Mouse (Mus musculus) neural tube, embryonic 13.5 days (tissue): ENCODE measurements around the gene Fkbp6. TPM values are rescaled to one million over a fixed set of nuclear protein-coding genes. Genes with fewer than 3 reads are reported as not detected.

Source experiments
- ATAC-seq: fragments of 200-750 bp; cut with Nextera tagmentation; 2 replicates; pipeline ENCODE4 v1.8.0; 2017; ENCODE audit warnings: low read depth, mild to moderate bottlenecking, moderate TSS enrichment, moderate library complexity
- H3K27ac ChIP-seq: fragments of 300-500 bp; sonication (generic); replicated peaks from 2 replicates; pipeline ENCODE4 v1.5.1; 2015; ENCODE audit warnings: moderate library complexity, mild to moderate bottlenecking, inconsistent platforms
- H3K27me3 ChIP-seq: fragments of 300-500 bp; sonication (generic); 2 replicates; pipeline ENCODE4 v1.6.1; 2015; ENCODE audit warnings: mild to moderate bottlenecking, inconsistent platforms
- H3K36me3 ChIP-seq: fragments of 300-500 bp; sonication (generic); 2 replicates; pipeline ENCODE4 v1.6.1; 2015; ENCODE audit warnings: mild to moderate bottlenecking, inconsistent platforms
- H3K4me1 ChIP-seq: fragments of 300-500 bp; sonication (generic); replicated peaks from 2 replicates; pipeline ENCODE4 v1.6.1; 2015; ENCODE audit warnings: inconsistent platforms
- H3K4me2 ChIP-seq: fragments of 300-500 bp; sonication (generic); 2 replicates; pipeline ENCODE4 v1.6.1; 2015; ENCODE audit warnings: inconsistent platforms, mild to moderate bottlenecking, moderate library complexity
- H3K4me3 ChIP-seq: fragments of 300-500 bp; sonication (generic); 2 replicates; pipeline ENCODE4 v1.5.1; 2015; ENCODE audit warnings: mild to moderate bottlenecking, inconsistent platforms
- H3K9ac ChIP-seq: fragments of 300-500 bp; sonication (generic); 2 replicates; pipeline ENCODE4 v1.6.1; 2015; ENCODE audit warnings: moderate library complexity, mild to moderate bottlenecking, inconsistent platforms
- H3K9me3 ChIP-seq: fragments of 300-500 bp; sonication (generic); 2 replicates; pipeline ENCODE4 v1.6.1; 2016; ENCODE audit warnings: inconsistent platforms
- WGBS: fragments of 180-500 bp; shearing (Covaris S2); methylation state at CpG from one replicate; pipeline ENCODE4 v1.1.7; 2015; 5-methylcytosine and 5-hydroxymethylcytosine counted together
- polyA plus RNA-seq: library from polyadenylated mRNA; unstranded; fragments of >200 nt; fragmentation: Nextera tagmentation; extraction: Ambion mirVana; gene quantifications from 2 replicates; pipeline ENCODE4 v1.2.1, GENCODE M21; 2015

Fkbp6 gene
- 0.15 TPM in 1 of 2 replicates, not detected in the other for polyA plus RNA-seq

DNA sequence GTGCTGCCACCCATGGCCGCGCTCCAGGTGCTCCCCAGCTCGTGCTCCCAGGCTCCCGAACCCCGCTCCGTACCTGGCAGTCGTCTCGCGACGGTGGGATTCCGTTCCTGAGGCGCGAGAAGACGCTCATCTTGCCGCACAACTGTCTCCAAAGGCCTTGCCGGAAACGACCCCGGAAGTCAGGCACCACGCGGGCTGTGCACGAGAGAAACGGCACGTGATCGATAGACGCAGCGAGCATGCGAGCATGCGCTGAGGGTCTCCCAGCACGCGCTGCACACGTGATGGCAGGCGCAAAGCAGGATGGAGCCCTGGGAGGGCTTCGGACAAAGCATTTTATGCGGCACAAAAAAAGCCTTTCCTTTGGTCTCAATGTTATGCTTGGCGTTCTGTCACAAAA lies at the start of gene Fkbp6:
Gene Fkbp6 (minus strand): TSS at position 183 of the 400 bp plus-strand sequence.
- 89% methylated on average over 35 of the region's 35 CpGs for WGBS
- Histone ChIP-seq H3K36me3 (no peaks in the 10 kb centered on the region), H3K4me1 (no peaks in the 10 kb centered on the region), H3K9me3 (0 out of 2 replicates have a peak, but pooled peaks cover 5% of the 10 kb centered on the region), H3K4me2 (no peak within 1 kb of the TSS), H3K4me3 (no peak within 1 kb of the TSS), H3K27ac (no peak within 1 kb of the TSS), H3K9ac (no peak within 1 kb of the TSS), H3K27me3 (peaks cover 15% of the 10 kb centered on the region; the same call in 1 of the 2 replicates)
- ATAC-seq = no peak

DNA sequence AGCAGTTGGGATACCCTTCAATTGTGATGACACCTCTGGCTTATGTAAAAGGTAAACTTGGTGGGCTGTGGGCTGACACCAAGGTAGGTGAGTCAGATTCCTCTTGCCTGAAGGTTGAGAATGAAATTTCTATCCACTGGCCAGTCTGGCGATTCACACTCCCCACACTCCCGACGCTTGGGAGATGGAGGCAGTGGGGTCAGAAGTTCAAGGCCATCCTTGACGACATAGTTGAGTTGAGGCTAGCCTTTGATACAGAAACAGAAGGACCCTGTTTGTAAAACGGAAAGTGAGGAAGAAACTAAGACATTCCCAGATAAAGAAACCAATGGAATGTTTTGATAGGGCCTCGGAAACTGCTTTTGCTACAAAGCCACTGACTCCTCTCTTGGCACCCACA lies 49.5 kb upstream of the Fkbp6 start:
- 0 out of 2 replicates have a peak, but pooled peaks cover 3% of the 10 kb centered on the region for H3K9me3 ChIP-seq
- no peak for ATAC-seq
- no peak overlapping the region for H3K9ac ChIP-seq
- no peaks in the 10 kb centered on the region for H3K27me3 ChIP-seq
- no peak overlapping the region for H3K4me2 ChIP-seq
- H3K36me3 ChIP-seq = no peaks in the 10 kb centered on the region
- 70% methylated on average over 6 of the region's 6 CpGs for WGBS
- no peak overlapping the region for H3K4me3 ChIP-seq
- no peak overlapping the region for H3K27ac ChIP-seq
- H3K4me1 ChIP-seq = peaks cover 5% of the 10 kb centered on the region

DNA sequence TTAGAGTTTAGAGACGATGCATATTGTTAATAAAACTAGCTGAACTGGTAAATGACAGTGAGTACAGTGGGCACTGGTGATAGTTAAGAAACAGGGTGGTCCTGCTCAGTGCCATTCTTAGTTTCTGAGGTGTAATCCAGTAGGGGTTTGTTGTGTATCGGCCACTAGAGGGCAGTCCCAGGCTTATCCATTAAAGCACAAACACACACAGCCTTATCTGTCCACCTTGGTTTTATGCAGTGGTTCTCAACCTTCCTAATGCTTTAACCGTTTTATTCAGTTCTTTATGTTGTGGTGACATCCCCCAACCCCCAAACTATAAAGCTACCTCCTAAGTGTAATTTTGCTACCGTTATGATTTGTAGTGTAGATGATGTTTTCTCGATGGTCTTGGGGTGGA lies 46.0 kb upstream of the Fkbp6 start:
- Histone ChIP-seq H3K4me3 (no peak overlapping the region), H3K4me1 (peaks cover 24% of the 10 kb centered on the region), H3K27ac (no peak overlapping the region), H3K4me2 (no peak overlapping the region), H3K36me3 (peaks cover 15% of the 10 kb centered on the region), H3K27me3 (no peaks in the 10 kb centered on the region), H3K9ac (no peak overlapping the region), H3K9me3 (no peaks in the 10 kb centered on the region)
- WGBS = 51% methylated on average over 5 of the region's 5 CpGs
- ATAC-seq = no peak

DNA sequence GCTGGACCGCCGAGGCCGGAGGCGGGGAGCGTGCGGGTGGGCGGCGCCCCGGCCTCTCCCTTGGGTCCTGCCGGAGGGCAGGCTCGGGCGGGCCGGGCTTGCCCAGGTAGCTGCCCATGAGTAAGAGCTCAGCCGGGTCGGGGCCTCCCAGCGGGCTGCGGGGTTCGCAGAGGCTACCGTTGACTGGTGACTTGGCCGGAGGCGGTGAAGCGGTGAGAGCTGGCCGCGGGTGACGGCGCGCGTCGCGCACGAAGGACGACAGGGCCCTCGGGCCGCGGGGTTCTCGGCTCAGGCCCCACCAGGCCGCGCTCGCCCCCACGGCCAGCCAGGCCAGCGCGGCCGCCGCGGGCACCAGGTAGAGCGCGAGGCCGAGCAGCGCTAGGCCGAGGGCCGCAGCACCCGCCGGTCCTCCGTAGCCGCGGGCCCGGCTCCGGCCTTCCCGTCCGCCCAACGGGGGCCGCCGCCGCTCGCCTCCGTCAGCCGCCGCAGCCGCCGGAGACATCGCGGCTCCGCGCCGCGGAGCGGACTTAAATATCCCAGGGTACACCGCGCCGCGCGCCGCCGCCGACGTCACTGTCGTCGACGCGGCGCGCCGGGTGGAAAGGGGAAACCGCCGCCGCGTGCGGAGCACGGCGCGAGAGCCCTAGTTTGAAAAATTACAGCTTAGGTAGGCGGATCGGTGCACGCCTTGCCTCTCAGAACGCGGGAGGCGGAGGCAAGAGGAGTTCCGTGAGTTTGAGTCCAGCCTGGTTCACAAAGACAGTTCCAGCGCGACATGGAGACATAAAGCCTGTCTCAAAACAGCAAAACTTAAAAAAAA lies 44.4 kb upstream of the Fkbp6 start, which contains the start of gene Pom121:
Gene Pom121 (minus strand): TSS at position 543 of the 820 bp plus-strand sequence.
- peaks cover 24% of the 10 kb centered on the region for H3K4me1 ChIP-seq
- H3K27me3 ChIP-seq = no peaks in the 10 kb centered on the region
- peak within 1 kb of the TSS; percentile 99 for H3K4me3 ChIP-seq
- peak; percentile 88 for ATAC-seq
- peaks cover 31% of the 10 kb centered on the region for H3K36me3 ChIP-seq
- under 1% methylated on average over 108 of the region's 110 CpGs for WGBS
- peak within 1 kb of the TSS; percentile 84 for H3K27ac ChIP-seq
- peak within 1 kb of the TSS; percentile 92 for H3K4me2 ChIP-seq
- H3K9ac ChIP-seq = peak within 1 kb of the TSS; percentile 98
- H3K9me3 ChIP-seq = no peaks in the 10 kb centered on the region

DNA sequence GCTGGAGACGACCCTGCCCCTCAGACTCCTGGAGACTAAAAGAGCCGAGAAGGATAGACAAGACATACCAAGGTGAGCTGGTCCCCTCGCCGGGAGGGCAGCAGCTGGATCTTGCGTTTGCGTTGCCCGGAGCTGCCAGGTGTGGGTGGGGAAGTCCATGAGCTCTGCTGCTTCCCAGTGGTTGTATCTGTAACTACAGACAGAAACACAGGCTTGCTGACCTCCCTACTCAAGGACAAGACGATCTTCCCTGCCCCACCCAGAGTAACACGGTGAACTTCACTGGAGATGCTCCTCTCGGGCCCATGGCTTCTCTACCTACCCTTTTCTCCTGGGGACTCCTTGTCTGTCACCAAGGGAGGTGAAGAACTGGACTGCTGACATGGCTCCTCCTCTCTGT lies 33.9 kb upstream of the Fkbp6 start:
- 90% methylated on average over 10 of the region's 10 CpGs for WGBS

DNA sequence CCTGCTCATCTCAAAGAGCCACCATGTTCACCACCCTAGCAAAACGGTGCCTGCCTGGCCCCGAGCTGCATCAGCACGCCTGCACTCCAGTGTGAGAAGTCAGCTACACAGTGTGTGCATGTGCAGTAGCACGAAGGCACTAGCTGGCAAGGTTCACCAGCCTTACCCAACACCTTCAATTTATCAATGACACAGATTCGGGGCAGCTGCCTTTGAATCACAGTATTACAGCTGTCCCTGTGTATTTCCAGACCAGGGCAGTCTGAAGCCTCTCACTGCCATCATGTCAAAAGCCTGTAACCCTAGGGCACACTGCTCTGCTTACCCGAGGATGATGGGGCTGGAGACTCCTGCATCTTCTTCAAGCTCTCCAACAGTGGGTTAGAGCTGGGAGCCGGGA lies 32.9 kb upstream of the Fkbp6 start:
- Histone ChIP-seq H3K4me2 (no peak overlapping the region), H3K9me3 (no peaks in the 10 kb centered on the region), H3K9ac (no peak overlapping the region), H3K27ac (no peak overlapping the region), H3K4me1 (no peaks in the 10 kb centered on the region), H3K36me3 (peaks cover 99% of the 10 kb centered on the region), H3K4me3 (no peak overlapping the region), H3K27me3 (no peaks in the 10 kb centered on the region)
- 92% methylated on average over 7 of the region's 7 CpGs for WGBS
- ATAC-seq = no peak

More for the DNA sequence above, 33.9 kb upstream of the Fkbp6 start:
- Histone ChIP-seq H3K27me3 (no peaks in the 10 kb centered on the region), H3K4me1 (no peaks in the 10 kb centered on the region), H3K4me2 (no peak overlapping the region), H3K36me3 (peaks cover 99% of the 10 kb centered on the region), H3K27ac (no peak overlapping the region), H3K9me3 (no peaks in the 10 kb centered on the region), H3K4me3 (no peak overlapping the region), H3K9ac (no peak overlapping the region)
- ATAC-seq = no peak

DNA sequence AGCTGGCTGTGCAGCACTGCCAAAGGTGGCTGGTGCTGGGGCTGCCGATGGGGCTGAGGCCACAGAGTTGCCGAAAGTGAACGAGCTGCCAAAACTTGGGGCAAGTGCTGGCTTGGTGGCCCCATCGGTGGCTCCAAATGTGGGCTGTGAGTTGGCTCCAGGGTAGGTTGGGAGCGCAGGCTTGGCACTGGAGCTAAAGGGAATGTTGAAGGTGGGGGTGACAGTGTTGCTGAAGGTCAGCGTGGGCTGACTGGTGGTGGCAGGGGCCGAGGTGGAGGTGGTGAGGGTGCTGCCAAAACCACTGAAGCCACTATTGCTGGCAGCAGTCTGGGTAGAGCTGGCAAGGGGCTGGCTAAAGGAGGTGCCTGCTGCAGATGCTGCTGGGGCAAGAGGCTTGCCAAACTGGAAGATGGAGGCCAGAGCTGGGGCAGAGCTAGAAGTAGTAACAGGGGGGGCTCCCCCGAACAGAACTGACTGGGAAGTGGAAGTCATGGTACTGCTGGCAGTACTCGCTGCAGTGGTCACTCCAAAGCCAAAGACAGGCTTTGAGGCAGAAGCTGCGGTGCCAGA lies 31.6 kb upstream of the Fkbp6 start:
- H3K4me2 ChIP-seq = no peak overlapping the region
- peaks cover 99% of the 10 kb centered on the region for H3K36me3 ChIP-seq
- no peaks in the 10 kb centered on the region for H3K9me3 ChIP-seq
- no peaks in the 10 kb centered on the region for H3K27me3 ChIP-seq
- no peak overlapping the region for H3K4me3 ChIP-seq
- 97% methylated on average over 10 of the region's 10 CpGs for WGBS
- H3K27ac ChIP-seq = no peak overlapping the region
- H3K4me1 ChIP-seq = no peaks in the 10 kb centered on the region
- H3K9ac ChIP-seq = no peak overlapping the region
- no peak for ATAC-seq

DNA sequence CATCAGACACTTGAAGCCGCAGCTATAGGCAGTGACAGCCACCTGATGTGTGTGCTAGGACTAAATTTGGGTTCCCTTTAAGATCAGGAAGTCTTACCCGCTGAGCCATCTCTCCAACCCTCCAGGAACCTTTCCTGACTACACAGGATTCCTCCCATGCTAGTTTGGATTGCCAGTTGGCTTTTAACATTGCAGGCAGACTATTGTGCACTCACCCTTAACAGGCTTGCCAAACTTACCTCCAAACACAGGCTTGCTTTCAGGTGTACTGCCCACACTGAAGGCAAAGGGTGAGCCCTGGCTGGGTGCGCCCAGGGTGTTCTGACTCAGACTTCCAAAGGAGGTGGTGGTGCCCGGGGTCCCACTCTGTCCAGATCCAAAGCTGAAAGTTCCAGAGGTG lies 30.8 kb upstream of the Fkbp6 start:
- no peak overlapping the region for H3K27ac ChIP-seq
- H3K27me3 ChIP-seq = no peaks in the 10 kb centered on the region
- H3K4me2 ChIP-seq = no peak overlapping the region
- no peaks in the 10 kb centered on the region for H3K4me1 ChIP-seq
- H3K9me3 ChIP-seq = no peaks in the 10 kb centered on the region
- H3K4me3 ChIP-seq = no peak overlapping the region
- peaks cover 100% of the 10 kb centered on the region for H3K36me3 ChIP-seq
- no peak overlapping the region for H3K9ac ChIP-seq
- no peak for ATAC-seq
- 97% methylated on average over 4 of the region's 4 CpGs for WGBS

DNA sequence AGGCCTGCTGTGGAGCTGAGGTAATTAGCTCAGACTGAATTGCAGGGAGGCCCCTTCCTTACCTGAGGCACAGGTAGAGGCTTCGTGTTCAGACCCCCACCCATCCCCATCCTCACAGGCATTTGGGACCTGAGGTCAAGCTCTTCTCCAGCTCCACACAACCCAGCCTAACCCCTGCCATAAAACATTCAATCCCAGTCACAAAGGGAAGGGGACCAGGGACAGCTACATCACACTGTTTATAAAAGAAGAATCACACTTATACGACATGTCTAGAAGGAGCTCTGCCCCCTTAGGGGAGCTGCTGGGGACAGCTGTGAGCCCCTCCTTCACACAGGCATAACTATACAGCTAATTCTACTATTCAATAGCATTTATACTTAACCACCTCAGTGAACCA lies 26.5 kb upstream of the Fkbp6 start:
- no peaks in the 10 kb centered on the region for H3K9me3 ChIP-seq
- no peaks in the 10 kb centered on the region for H3K27me3 ChIP-seq
- H3K4me3 ChIP-seq = no peak overlapping the region
- H3K4me2 ChIP-seq = no peak overlapping the region
- no peak for ATAC-seq
- peaks cover 100% of the 10 kb centered on the region for H3K36me3 ChIP-seq
- H3K9ac ChIP-seq = no peak overlapping the region
- no peak overlapping the region for H3K27ac ChIP-seq
- peaks cover under 1% of the 10 kb centered on the region for H3K4me1 ChIP-seq
- 62% methylated on average over 2 of the region's 2 CpGs for WGBS

DNA sequence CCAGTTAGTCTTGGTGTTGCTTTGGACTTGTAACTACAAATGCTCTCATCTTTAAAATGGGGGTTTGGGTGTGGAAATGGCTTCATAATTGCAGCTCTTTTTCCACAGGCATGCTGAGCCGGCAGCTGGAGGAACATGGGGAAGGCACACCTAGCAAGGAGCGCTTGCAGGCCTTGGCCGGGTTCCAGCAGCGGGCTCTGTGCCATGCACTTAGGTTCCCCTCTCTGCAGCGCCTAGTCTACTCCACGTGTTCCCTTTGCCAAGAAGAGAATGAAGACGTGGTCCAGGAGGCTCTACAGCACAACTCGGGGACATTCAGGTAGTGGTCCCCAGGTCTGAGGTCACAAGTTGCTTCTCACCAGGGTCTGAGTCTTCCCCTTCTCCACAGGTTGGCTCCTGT lies 25.3 kb upstream of the Fkbp6 start:
- Histone ChIP-seq H3K36me3 (peaks cover 90% of the 10 kb centered on the region), H3K4me1 (peaks cover 12% of the 10 kb centered on the region), H3K9me3 (no peaks in the 10 kb centered on the region), H3K27ac (no peak overlapping the region), H3K4me2 (no peak overlapping the region), H3K9ac (no peak overlapping the region), H3K27me3 (no peaks in the 10 kb centered on the region), H3K4me3 (no peak overlapping the region)
- WGBS = 86% methylated on average over 8 of the region's 8 CpGs
- ATAC-seq = no peak

DNA sequence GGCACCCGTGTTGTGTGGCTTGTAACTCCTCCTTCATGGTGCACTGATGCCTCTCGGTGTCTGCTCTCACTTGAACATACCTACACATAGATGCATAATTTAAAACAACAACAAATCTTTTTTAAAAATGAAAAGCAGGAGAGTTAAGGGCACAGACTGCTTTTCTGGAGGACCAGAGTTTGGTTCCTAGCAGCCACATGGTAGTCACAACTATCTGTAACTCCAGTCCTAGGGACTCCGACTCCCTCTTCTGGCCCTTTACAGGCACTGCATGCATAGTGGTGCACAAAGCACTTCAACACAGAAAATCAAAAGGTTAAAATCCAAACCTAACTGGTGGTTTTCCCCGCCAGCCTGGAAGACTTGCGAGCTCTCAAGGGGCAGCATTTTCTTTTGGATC lies 23.8 kb upstream of the Fkbp6 start:
- H3K4me3 ChIP-seq = no peak overlapping the region
- no peak for ATAC-seq
- H3K4me2 ChIP-seq = no peak overlapping the region
- H3K27ac ChIP-seq = no peak overlapping the region
- peaks cover 21% of the 10 kb centered on the region for H3K4me1 ChIP-seq
- peaks cover 75% of the 10 kb centered on the region for H3K36me3 ChIP-seq
- H3K9me3 ChIP-seq = no peaks in the 10 kb centered on the region
- 98% methylated on average over 5 of the region's 5 CpGs for WGBS
- H3K27me3 ChIP-seq = no peaks in the 10 kb centered on the region
- H3K9ac ChIP-seq = no peak overlapping the region

DNA sequence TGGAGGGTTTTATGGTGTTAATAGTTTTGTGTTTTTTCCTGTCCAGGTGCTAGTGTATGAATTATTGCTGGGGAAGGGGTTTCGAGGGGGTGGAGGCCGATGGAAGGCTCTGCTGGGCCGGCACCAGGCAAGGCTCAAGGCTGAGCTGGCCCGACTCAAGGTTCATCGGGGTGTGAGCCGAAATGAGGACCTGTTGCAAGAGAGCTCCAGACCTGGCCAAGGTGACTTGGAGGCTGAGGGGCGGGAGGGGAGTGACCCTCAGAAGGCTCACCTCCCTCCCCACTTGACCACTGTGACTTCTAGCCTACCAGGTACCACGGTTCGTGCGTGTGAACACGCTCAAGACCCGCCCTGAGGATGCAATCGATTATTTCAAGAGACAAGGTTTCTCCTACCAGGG lies 21.4 kb upstream of the Fkbp6 start:
- peaks cover 21% of the 10 kb centered on the region for H3K4me1 ChIP-seq
- WGBS = 95% methylated on average over 13 of the region's 13 CpGs
- 0 out of 2 replicates have a peak overlapping the region, but pooled peaks have one; percentile 95 for H3K4me3 ChIP-seq
- H3K4me2 ChIP-seq = 0 out of 2 replicates have a peak overlapping the region, but pooled peaks have one; percentile 93
- peaks cover 51% of the 10 kb centered on the region for H3K36me3 ChIP-seq
- no peaks in the 10 kb centered on the region for H3K9me3 ChIP-seq
- H3K27me3 ChIP-seq = no peaks in the 10 kb centered on the region
- H3K27ac ChIP-seq = no peak overlapping the region
- ATAC-seq = no peak
- H3K9ac ChIP-seq = no peak overlapping the region
